Mouse (Mus musculus) lung, postnatal 25 days (tissue): Measurements from ENCODE around the gene Mctp1.
"Not testable (repeated sequence)": the region's sequence is repeated elsewhere in the genome, so short reads cannot be mapped to it uniquely, and the experiment has no call there.

ENCODE experiments used
- DNase-seq: peaks from one replicate; pipeline ENCODE4 v3.0.0; 2022; ENCODE audit warnings: low spot score

The Mctp1 gene

DNA sequence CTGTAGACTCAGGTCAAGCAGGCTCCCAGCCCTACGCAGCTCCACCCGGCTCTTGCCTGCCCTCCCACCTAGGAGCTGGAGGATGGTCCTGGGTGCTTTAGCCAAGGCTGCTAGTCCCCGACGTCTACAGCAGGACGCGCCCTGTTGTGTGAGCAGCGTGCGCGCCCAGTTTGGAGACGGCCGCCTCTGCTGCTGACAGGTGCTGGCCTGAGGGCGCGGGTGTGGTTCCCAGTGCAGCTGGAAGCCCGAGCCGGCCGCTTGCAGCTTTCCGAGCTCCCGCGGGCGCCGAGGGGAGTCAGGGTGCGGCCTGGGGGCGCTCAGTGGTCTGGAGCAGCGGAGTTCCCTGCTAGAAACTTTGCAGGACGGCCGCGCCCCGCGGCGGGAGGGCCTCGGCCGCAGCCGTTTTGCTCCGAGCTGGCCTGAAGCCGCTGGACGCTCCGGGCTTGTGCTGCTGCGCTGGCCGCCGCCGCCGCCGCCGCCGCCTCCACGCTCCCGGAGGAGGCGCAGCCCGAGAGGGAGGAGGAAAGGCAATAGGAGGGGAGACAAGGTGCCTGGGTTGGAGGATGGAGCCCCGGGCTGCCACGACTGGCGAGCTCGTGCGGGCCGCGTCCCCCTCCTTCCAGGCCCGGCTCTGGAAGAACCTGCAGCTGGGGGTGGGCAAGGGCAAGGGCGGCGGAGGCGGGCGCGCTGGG, at the start of gene Mctp1:
Gene Mctp1, plus strand, starts transcription at position 564 of the 692 bp plus-strand sequence.
- peak; percentile 26 for DNase-seq

DNA sequence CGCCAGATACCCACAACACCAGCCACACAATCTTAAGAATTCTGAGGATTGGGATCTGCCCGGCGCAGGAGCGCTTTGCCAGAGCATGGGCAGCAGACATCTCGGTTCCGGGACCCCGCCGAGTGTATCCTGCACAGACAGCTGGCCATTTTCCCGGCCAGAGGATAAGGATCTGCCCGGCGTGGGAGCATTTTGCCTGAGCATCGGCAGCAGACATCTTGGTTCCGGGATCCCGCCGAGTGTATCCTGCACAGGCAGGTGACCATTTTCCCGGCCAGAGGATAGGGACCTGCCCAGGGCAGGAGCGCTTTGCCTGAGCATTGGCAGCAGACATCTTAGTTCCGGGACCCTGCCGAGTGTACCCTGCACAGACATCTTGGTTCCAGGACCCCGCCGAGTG, 38.4 kb upstream of the Mctp1 start:
- DNase-seq: not testable (repeated sequence)

DNA sequence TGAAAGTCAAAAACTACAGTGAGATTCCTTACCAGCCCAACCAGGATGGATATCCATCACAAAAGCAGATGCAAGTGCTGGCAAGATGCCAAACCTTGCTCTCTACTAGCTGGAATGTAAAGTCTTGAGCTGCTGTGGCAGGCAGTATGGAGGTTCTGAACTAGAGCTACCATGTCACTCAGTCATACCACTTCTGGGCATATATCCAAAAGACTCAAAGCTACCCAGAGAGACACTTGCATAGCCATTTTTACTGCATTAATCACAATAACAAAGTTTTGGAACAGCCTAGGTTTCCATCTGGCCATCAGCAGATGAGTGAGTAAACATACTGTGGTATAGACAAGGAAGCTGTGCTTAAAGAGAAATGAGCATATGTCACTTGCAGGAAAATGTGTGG, 25.6 kb upstream of the Mctp1 start:
- DNase-seq: no peak

DNA sequence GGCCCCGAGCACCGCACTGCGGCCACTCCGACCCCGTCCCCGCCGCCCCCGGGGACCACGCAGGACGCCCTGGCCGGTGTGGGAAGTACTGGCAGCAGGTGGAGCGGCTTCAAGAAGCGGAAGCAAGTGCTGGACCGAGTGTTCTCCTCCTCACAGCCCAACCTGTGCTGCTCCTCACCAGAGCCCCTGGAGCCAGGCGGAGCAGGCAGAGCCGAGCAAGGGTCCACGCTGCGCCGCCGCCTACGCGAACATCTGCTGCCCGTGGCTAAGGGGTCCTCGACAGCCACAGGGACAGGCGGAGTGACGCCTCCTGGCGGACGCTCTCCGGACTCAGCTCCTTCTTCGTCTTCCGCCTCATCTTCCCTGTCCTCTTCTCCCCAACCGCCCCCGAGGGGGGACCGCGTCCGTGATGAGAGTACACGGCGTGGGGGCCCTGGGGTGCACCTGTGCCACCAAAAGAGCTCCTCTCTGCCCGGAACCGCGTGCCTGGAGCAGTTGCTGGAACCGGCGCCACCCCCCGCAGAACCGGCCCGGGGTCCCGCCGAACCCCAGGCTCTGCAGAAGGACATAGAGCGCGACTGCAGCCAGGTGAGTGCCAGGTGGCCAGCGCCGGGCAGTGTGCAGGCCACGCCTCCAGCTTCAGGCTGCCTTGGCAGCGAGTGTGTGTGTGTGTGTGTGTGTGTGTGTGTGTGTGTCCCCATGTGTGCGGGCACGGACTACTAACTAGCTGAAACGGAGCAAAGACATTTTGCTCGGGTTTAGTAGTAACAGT, 515 bp downstream of the Mctp1 start:
- DNase-seq: peak; percentile 4

DNA sequence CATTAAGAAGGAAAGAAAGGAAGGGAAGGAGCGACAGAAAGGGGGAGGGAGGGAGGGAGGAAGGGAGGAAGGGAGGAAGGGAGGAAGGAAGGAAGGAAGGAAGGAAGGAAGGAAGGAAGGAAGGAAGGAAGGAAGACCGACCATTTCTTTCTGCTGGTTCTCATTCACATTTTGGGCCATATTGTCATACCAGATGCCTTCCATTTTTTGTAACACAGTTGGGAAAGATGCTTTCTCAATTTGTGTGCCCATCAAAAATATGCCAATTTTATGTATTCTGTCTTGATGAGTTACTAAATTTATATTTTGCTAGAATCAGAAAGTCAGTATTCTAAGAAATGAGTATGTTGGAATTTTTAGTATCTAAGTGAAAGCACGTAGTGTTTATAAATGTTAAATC, 4.3 kb downstream of the Mctp1 start:
- no peak for DNase-seq

DNA sequence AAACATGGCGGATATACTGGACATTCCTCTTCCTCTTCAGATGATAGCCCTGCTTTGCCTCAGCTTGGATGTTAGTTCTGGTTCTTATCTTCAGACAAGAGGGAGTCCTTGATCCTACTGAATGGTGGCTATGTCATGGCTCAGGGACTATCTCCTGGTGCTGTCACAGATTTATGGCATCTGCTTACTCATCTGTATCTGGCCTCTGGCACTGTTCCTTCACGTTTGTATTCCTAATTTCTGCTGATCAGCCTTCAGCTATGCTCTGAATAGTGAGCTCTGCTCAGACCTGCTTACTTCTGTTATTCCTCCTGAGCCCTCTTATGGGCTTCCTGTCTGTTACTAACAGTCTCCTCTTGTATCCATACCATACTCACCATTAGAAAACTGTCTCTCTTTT, 7.6 kb downstream of the Mctp1 start:
- DNase-seq: no peak

DNA sequence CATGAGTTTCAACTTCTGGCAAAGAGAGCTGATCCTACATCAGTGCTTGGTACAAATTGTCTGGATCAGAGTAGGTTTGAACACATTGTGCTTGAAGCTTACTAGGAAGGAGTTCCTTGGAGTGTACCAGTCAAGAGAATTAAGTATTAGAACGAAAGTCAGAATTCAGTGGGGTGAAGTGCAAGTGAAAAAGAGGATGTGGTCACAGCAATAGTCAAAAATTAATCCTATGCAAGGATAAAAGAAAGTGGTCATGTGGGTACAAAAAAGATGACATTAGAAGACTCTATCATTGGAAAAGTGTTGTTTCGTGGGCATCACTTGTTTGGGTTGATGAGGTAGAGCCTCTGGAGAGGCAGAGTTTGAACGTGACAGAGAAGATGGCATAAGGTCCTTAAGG, 8.8 kb downstream of the Mctp1 start:
- no peak for DNase-seq

DNA sequence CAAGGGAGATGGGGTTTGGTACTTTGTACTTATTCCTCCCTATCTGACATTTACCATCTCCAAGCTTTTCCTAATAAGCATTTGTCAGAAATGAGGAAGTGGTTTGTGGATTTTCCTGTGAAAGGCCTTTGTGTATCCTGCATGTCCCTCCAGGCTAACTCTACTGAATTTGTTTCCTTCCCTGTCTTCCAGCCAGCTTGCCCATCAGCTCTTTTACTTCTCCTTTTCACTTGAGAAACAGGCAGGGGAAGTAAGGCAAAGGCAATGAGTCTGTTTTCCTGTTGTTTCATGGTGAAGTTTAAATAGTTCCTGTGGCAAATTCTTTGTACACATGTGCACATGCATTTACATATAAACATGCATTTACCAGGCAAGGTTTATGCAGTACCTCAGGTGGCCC, 11.6 kb downstream of the Mctp1 start:
- DNase-seq: peak; percentile 23

DNA sequence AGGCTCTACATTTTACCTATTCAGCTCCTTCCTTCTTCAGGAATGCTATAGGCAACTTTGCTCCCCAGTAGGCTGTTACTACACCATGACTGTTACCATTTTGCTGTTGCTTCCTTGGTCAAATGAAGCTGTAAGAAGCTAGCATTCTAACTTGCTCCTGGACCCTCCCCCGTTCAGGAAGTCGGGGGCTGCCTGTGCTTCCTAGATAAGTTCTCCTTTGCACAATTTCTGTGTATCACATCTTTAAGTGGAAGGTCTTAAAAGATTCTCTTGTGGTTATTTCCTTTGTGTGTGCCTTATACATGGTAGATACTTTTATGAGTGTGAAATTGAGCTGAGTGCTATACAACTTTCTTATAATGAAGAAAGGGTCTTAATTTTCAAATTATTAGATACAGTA, 25.0 kb downstream of the Mctp1 start:
- DNase-seq: no peak

DNA sequence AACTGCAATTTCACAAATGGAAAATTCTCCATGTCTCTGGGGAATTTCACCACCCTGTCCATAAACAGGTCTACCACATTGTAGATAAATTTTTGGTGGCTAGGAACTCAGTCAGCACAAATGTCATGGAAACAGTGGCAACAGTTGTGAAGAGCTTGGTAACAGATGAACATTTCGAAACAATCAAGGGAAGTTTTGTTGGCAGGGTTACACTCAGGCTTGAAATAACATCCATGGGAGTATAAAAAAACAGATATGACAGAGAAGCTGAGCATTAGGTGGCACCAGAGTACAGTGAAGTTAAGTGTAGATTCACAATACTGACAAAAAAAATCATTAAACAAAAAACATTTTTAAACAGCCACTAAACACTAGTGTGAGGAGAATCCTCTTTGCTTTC, 26.3 kb downstream of the Mctp1 start:
- peak; percentile 21 for DNase-seq

DNA sequence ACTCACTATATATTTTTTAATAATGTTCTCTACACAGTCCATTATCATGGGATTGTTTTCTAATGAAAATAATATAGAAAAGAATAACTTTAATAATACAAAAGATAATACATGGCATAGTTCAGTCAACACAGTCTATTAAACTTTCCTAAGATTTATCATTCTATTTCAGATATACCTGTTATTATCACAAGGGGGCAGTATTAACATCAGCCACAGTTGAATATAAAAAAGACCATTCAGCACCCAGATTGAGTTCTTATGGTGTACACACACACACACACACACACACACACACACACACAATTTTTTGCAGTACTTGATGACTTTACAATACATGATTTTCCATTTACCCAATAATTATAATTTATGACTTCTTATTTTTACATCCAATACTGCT, 31.0 kb downstream of the Mctp1 start:
- no peak for DNase-seq

DNA sequence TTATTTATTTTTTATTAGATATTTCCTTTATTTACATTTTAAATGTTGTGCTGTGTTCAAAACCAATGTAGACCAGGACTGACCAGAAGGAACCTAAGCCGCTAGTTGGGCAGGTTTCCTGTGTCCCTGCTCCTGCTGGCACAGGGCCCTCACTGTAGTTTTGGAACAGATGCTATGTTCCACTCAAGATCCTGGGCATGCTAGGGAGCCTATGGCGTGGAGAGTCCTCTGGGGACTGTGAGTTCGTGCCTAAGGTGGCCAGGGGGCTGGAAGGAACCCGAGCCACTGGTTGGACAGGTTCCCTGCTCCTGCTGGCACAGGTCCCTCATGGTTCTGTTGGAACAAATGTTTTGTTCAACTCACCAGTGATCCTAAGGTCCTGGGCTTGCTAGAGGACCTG, 35.8 kb downstream of the Mctp1 start:
- no peak for DNase-seq

DNA sequence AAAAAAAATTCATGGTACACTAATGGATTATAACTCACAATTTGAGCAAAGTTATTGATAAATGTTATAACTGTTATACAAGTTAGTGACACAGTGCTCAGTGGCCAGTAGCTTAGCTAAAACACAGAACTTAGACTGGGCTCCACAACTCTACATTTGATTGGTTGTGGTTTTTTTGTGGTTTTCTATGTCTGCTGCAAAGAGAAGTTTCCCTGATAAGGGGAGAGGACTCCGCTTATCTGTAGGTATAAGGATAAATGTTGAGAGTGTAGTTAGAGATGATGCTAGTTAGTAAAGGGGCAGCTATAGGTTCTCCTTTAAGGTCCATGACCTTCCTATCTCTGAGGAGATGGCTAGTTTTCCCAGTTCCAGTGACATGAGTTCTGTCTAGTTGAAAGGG, 36.7 kb downstream of the Mctp1 start:
- no peak for DNase-seq

DNA sequence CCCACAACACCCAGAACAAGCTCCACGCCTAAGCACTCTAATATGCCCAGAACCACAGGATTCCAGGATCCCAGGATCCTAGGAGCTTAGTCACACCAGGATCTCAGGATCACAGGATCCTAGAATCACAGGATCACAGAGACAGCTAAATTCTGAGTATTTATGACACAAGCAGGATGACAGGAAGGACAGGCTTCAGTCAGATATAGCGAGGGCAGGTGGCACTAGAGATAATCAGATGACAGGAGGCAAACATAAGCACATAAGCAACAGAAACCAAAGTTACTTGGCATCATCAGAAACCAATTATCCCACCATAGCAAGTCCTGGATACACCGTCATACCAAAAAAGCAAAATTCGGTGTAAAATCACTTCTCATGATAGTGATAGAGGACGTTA, 37.8 kb downstream of the Mctp1 start:
- no peak for DNase-seq

DNA sequence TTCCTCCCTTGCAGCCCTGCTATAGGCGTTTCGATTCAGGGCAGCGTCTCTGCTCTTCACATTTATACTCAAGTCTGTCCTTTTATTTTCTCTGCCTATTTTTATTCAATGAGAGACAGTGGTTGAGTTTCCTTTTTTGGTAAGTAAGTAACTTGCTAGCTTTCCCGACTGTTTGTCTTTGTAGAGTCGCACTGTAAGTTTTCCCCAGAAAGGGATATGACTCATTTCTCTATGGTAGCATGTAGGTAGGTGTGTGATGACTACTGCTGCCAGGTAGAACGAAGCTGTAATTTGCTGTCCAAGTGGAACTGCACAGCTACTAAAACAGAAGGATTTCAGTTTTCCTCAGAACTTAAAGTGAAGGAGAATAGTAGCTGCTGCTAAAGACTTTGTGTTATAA, 45.1 kb downstream of the Mctp1 start:
- DNase-seq: no peak

DNA sequence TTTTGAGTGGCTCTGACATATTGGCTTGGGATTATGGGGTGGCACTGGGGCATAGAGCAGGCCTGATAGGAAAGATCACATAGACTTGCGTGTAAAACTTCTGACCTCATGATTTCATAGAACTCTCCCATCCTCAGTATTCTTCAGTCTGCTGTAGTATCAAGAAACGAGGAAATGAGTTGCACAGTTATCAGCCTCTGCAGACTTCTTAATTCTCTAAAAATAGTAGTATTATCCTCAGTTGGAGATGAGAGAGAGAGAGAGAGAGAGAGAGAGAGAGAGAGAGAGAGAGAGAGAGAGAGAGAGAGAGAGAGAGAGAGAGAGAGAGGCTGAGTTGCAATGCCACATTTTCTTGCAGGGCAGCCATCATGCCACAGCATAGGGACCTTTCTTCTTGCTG, 45.6 kb downstream of the Mctp1 start:
- no peak for DNase-seq

DNA sequence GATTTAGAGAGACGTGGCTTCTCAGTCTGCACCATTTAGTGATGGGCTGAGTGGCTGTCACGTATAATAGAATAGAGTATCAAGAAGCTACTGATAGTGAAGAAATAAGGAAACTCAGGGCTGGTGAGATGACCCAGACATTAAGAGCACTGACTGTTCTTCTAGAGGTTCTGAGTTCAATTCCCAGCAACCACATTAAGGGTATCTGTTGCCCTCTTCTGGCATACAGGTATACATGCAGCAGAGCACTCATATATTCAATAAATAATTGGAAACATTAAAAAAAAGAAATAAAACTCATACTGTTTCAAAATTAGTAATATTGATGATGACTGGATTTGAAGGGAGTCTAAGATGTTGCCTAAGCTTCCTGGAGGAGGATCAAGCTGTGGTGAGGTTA, 47.6 kb downstream of the Mctp1 start:
- DNase-seq: no peak

DNA sequence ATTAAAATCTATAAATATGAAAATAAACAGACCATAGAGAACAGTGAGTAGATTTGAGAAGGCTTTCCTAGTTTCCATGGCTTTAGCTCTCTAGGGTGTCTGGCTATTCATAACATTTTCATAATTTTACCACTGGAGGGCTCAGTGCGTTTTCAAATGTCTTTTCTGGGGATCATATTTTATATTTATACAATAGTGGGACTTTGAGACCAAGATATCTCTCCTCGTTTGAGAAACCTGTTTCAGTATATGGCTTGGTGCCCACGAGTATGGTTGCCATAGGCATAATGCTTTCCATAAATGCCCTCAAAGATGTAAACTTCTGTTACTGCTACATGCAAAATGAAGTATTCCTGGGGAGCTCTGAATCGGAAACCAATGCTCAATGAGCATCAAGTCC, 49.1 kb downstream of the Mctp1 start:
- no peak for DNase-seq

DNA sequence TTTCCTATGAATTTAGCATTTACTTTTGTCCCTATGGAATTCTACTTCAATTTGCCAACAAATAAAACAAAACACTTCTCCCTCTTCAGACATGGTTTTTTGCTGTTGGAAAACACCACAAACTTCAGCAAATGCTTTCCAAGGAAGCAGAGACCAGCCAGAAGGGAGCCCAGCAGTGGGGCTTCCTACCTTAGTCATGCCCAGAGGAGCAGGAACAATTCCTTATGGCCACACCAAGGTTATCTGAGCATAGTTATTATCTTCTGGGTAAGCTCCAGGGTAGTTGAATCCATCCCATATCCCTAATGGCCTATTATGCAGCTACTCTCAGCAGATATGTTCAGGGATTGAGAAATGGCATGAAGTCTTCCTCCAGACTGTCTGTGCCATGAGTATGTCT, 52.1 kb downstream of the Mctp1 start:
- DNase-seq: no peak

DNA sequence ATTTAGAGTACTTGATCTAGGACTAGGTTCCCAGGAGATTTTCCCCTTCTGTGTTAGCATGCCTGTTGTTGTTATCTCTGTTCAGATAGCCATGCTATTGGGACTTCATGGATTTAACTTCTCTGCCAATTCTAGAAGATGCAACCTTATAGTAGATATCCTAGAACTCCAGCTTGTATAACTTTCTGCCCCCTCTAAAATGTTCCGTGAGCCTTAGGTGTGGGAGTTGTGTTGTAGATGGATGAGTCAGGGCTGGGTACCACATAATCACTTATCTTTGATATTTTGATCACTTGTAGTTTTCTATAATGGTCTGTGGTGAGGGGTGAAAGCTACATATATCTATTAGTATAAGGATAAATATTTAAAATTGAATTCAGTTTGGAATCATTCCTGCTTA, 54.4 kb downstream of the Mctp1 start:
- no peak for DNase-seq

DNA sequence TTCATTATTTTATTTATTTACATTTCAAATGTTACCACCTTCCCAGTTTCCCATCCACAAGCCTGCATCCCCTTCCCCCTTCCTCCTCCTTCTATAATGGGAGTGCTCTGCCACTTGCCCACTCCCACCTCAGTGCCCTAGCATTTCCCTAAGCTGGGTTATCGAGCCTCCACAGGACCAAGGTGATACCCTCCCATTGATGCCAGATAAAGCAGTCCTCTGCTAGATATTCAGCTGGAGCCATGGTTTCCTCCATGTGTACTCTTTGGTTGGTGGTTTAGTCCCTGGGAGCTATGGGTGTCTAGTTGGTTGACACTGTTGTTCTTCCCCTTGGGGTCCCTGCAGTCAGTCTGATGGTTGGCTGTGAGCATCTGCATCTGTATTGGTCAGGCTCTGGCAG, 61.7 kb downstream of the Mctp1 start:
- no peak for DNase-seq

DNA sequence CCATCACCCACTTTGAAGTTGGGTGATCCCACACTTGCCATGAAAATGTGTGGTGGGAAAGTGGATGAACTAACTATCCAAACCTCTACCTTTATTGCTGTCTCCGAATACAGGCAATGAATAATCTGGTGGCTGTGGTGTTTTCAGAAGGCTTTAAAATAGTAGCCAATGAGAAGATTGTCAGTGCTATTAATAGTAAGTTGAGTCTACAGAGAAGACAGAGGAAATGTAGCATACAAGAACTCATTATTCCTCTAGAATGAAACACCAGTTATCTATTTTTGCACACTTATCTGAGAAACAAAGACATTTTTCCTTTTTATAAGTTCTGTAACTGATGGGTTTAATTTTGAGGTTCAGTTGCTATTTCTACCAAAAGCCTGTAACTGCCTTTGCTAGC, 63.2 kb downstream of the Mctp1 start:
- DNase-seq: no peak

DNA sequence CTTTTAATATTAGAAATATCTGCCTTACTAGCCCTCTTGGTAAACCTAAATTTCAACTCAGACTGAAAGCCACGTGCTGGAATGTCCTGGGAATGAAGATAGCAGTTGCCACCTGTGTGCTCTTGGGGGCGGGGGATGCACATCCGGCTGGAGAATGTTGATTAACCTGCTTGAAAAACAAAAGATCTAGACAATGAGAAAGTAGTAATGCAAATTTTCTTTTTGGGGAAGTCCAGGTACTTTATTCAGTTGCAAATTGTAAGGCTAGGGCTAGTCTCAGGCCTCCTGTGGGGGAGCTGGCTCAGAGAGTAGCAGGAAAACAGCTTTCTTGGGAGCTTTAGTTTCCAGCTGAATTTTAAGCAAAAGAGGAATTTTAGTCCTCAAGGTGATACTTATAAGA, 67.2 kb downstream of the Mctp1 start:
- DNase-seq: not testable (repeated sequence)

DNA sequence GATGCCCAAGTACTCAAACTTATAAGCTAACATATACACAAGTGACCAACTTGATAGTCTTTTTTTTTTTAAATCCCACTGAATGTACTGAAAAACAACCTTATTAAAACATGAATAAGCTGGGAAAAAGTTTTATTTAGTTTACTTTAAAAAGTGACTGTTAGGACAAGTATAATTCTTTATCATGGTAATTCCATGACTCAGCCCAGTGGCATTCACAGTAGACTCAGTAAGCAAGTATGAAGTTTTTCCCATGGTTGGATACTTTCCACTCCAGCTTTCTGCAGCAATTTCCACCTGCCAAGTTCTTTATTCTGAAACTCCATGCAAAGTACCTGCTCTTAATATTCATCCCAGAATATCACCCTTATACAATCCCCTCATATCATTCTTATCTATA, 97.3 kb downstream of the Mctp1 start:
- DNase-seq: peak; percentile 1
